Mouse (Mus musculus): ENCODE data around the gene Smyd3.

The Smyd3 gene

GRCm38 (mm10) chr1:179517713-179518465 is at the start of gene Smyd3:
Smyd3 (minus strand) TSS chr1:179518041.
- peak; percentile 79 to 89 for DNase-seq (ENCODE audit: low spot score in 2 of 2)

DNA sequence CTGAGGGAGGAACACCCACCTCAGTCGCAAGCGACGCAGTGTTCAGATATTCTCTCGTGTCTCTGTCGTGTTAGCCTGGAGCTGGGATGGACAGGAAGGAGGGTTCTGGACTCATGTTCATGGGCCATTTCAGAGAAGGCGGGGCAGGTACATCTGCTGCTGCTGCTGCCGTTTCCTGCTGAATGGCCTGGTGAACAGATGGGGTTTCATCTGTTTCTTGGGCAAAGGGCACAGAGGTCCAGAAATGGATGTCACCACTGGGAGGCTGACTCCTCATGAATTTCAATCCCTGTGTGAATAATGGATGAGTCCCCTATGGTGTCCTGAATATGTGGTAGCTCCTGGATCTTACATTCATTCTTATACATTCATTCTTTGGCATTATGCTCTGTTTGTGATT is 49.7 kb upstream of the Smyd3 start:
- DNase-seq (ENCODE audit: low spot score in 2 of 2): no peak

DNA sequence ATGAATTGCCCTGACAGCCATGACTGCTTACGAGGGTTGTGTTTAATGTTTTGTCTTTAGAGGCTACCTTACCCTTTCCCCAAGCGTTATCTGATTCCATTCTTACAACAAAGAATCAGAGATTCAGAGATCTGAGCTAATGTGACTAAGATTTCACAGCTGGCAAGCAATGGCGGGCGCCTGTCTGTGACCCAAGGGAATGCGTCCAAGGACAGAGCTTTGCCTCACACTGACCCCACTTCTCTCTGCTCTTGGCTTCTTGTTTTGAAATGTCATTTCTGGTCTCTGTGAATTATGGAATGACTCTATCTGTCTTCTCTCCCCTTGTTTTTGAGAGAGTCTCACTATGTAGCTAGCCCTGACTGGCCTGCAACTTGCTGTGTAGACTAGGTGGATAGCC is 46.1 kb upstream of the Smyd3 start:
- no peak for DNase-seq (ENCODE audit: low spot score in 2 of 2)

GRCm38 (mm10) chr1:179563211-179563610 is 45.4 kb upstream of the Smyd3 start:
- DNase-seq (ENCODE audit: low spot score in 2 of 2): no peak

GRCm38 (mm10) chr1:179560845-179561430 is 43.1 kb upstream of the Smyd3 start:
- no peak for DNase-seq (ENCODE audit: low spot score in 2 of 2)

DNA sequence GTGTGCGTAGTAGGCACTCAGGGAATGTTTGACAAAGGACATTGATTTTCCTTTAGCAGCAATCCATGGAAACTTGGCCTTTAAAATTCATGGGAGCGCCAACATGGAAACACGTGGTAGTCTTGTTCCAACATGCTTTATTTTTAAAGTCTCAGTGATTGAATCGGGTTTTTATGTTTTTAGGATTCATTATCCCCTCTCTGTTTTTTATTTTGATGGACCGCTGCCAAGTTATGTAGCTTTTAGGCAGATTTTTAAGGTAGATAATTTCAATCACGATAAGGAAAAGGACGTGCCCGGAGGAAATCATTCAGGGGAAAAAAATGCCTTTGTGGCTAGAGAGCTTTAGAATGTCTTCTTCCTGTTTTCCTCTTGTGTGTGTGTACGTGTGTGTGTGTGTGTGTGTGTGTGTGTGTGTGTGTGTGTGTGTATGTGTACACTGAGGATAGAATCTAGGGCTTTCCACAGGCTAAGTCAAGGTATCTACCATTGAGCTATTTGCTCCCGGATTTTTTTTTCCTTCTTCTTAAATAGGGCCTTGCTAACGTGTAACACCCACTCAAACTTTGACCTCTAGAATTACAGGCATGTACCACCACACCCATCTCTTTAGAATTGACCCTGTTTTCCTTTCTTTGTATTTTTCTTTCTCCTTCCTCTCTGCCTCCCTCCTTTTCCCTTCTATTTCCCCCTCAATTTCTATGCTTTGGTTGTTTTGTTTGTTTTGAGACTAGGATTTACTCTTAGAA is 41.8 kb upstream of the Smyd3 start:
- DNase-seq (ENCODE audit: low spot score in 2 of 2): no peak

DNA sequence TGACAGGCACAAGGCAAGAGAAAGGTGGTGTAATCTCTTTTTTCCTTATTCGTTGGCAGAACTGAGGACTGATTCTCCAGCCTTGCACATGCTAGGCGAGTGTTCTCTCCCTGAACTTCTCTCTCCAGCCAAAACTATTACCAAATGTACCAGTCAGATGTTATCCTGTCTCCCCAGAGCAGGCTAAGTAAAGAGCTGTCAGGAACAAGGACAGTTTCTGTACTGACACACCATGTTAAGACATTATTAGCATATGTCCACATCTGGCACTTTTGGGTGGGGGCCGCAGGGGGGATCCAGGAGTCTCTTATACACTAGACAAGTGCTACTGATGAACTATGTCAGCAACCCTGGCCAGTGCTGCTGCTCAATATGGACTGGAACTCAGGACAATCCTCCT is 39.1 kb upstream of the Smyd3 start:
- DNase-seq (ENCODE audit: low spot score in 2 of 2): no peak

- DNase-seq (ENCODE audit: low spot score in 2 of 2): no peak
Observed at GRCm38 (mm10) chr1:179553949-179554347, 36.1 kb upstream of the Smyd3 start.

- no peak for DNase-seq (ENCODE audit: low spot score in 2 of 2)
Observed at GRCm38 (mm10) chr1:179553197-179553948, 35.5 kb upstream of the Smyd3 start.

GRCm38 (mm10) chr1:179552751-179553150 is 34.9 kb upstream of the Smyd3 start:
- no peak for DNase-seq (ENCODE audit: low spot score in 2 of 2)

DNA sequence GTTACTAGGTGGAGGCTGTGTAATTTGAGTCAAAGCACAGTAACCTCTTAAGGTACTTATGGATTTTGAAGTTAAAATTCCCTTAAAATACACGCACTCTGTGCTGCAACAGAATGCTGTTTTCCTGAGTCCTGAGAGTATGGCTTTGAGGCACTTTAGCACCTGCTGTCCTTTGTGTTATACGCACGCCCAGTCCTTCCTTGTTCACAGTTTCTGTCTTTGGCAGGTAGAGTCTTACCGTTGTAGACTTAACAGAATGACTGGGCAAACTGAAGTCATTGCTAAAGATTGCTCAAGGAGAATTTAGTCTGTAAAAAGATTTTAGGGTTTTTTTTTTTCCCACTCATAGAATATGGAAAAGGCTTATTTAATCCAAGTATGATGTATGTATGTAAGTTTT is 34.1 kb upstream of the Smyd3 start:
- no peak for DNase-seq (ENCODE audit: low spot score in 2 of 2)

DNA sequence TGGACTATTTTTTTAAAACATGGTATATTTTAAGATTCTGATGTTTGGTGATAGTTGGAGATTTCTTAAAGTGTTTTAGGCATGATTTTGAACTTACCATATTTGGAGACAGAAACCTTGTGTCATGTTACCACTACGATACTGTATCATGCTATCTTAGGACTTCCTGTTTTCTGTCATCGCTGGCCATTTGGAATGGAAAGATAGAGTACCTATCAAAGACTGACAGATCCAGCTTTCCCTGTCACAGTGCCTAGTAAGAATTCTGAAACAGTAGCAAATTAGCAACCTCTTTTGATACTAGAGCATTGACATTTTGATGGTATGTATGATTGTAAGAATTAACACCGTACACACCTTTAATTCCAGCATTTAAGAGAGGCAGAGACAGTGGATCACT is 33.5 kb upstream of the Smyd3 start:
- DNase-seq (ENCODE audit: low spot score in 2 of 2): no peak

DNA sequence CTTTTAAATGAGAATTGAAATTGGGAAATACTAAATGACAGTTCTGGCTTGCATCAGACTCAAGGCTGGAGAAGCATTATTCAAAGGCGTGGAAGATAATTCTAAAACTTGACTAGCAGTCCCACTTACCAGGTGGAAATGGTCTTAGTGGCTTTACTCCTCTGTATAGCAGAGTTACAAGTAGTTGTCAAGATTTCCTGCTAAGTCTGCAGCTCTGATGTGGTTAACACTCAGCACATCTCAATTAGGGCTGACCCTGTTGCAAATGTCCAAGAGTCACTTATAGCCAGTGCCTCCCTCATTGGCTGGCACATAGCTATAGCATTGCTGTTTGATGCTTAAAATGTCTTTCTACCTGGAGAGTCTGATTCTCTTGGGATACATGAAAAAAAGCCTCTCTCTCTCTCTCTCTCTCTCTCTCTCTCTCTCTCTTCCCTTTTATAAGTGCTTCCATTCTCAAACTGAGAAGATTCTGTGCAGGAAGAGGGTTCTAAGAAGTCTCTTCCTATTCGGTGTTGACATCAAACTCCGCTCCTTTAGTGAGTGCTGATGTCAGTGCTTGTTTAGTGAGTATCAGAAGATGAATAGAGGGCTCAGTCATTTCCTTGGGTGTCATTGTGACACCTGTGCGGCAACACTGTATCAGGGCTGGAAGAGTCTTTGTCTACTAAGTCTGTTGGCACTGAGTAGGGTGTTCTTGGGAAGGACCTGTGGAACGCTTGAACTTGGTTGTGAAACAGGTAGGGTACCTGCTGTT is 31.3 kb upstream of the Smyd3 start:
- DNase-seq (ENCODE audit: low spot score in 2 of 2): no peak

DNA sequence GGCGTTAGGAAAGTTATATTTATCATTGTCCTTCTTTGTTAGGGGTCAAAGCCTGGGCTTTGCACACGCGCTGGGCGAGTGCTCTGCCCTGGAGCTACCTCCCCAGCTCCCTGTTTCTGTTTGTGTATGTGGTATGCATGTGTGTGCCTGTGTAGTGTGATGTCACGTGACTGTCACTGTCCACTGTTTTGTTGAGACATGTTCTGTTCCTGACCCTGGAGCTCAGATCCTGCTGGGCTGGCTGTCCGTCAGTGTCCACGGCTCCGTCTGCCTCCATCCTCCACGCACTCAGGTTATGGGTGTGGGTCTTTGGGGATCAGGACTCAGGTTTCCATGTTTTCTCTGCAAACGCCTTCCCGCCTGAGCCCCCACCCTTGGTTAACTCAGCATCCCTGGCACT is 30.4 kb upstream of the Smyd3 start:
- no peak for DNase-seq (ENCODE audit: low spot score in 2 of 2)

DNA sequence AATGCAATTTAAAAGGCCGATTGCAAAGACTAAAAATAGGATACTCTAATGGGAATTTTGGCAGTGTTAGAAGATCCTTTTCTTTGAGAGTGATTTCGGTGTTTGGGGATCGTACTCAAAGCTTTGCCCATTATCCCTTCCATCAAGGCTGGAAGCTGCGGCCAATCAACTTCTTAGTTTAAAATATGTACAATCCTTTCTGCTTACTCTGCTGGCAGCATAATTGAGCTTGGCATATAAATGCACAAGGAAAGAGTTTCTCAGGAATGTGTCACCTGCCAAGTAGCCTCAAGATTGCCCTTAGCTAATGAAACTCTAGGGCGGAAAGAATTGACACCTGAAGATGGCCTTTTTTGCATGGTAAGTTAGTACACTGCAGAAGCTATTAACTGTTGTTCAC is 29.3 kb upstream of the Smyd3 start:
- no peak for DNase-seq (ENCODE audit: low spot score in 2 of 2)

DNA sequence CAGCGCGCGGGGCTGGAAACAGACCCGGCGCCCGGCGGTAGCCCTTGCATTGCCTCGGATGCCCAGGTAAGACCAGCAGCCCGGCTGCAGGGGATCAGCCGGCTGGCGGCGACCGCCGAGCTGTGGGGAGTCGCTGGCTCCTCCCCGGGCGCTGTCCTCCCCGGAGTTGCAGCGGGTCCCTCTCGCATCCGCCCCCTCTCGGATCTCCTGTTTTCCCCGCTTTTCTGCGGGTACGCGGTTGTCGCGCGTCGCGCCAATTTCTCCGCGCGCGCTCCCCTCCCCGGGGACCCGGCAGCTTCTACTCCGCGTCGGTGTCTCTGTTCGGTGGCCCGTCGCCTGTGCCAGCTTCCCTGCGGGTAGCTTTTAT is 28.7 kb upstream of the Smyd3 start:
- no peak for DNase-seq (ENCODE audit: low spot score in 2 of 2)

DNA sequence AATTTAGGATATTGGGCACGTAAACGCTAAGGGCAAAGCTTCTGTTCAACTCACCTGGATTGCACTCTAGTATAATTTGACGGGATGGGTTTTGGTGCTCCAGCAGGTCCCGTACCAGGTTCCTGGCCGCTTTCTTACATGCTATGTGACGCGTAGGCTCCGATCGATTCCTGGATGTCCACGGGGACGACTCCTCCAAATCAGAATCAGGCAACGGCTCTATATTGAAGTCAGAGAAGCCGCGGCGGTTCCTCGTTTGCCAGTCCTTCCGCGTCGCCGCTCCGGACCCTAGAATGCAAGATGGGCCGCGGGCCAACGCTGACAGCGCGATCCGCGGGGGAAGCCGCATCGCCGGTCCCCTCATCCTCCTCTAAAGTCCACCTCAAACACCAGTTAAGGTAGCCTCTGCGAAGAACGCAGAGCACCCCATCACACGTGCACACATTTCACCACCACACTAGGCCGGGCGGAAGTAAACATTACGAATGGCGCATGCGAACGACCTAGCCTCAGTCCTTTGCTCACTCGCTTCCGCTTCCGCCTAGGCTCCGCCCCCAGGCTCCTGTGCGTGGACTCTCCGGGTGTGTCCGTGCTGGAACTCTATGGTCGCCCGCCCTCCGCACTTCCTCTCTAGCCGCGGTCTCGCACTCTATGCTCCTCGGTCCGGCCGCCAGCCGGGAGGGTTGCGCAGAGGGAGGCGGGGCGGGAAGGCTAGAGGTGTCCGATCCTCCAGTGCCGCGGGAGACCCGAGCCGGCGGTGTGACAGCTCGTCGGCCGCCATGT is 28.1 kb upstream of the Smyd3 start, which contains the start of the genes Tfb2m and Cnst:
Gene Tfb2m, minus strand, starts transcription at position 500 of the 783 bp plus-strand sequence.
Gene Cnst, plus strand, starts transcription at position 603 of the 783 bp plus-strand sequence.
- DNase-seq (ENCODE audit: low spot score in 2 of 2): peak; percentile 98

GRCm38 (mm10) chr1:179541502-179541901 is 23.7 kb upstream of the Smyd3 start:
- peak in 1 of 2 experiments; percentile 35 for DNase-seq (ENCODE audit: low spot score in 2 of 2)

DNA sequence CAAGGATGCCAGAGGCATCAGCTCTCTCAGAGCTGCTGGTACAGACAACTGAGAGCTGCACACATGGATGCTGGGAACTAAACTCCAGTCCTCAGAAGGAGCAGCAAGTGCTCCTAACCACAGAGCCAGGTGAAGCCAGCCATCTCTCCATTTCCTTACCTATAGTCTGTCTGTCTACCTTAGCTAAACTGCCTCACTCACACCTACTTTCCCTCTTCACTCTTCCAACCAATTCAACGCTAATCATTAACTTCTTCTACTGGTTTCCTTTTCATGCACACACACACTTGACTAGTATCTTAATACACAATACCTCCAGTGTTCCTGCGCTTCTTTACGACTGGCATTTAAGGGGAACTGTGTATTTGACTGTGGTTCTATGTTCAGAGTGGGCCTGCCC is 22.0 kb upstream of the Smyd3 start:
- DNase-seq (ENCODE audit: low spot score in 2 of 2): no peak

DNA sequence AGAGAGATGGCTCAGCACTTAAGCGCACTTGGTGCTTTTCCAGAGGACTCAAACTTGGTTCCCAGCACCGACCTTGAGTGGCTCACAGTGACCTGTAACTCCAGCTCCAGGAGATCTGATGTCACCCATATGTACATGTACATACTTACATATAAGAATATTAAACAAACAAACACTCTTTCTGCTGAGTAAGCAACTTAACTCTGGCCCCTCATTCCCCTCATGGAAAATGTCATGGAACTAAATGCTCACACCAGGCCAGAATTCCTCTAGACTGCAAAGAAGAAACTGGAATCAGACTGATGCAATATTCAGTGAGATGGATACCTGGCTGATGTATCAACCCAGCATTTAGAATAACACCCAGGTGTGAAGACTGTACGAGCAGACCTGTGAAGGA is 21.2 kb upstream of the Smyd3 start:
- DNase-seq (ENCODE audit: low spot score in 2 of 2): no peak

- no peak for DNase-seq (ENCODE audit: low spot score in 2 of 2)
Observed at GRCm38 (mm10) chr1:179519901-179520300, 2.1 kb upstream of the Smyd3 start.
